Mouse (Mus musculus) effector memory CD4-positive, alpha-beta T cell, adult 7 months (primary cell): Measurements from ENCODE around the gene BC003965. TPM values are rescaled to one million over a fixed set of nuclear protein-coding genes. Genes with fewer than 3 reads are reported as not detected.

Source experiments
- polyA plus RNA-seq: library from polyadenylated mRNA; unstranded; fragments of 100-300 nt; shearing (Covaris generic); gene quantifications from one replicate; pipeline ENCODE4 v1.2.1, GENCODE M21; 2017

Gene BC003965
- 13.8 TPM for polyA plus RNA-seq

GRCm38 (mm10) chr17:25184129-25184691 lies at the start of gene BC003965:
Gene BC003965, plus strand, starts transcription at chr17:25184554.

GRCm38 (mm10) chr17:25162161-25162560 lies 22.2 kb upstream of the BC003965 start, which contains the start of gene Ccdc154:
Gene Ccdc154, plus strand, starts transcription at chr17:25162461.

GRCm38 (mm10) chr17:25175411-25175810 lies 8.9 kb upstream of the BC003965 start, which contains the start of gene Gm38655:
Gene Gm38655, minus strand, starts transcription at chr17:25175471.

GRCm38 (mm10) chr17:25188150-25189031 lies 4.0 kb downstream of the BC003965 start, which contains the start of gene Unkl:
Gene Unkl, plus strand, starts transcription at chr17:25188397.

Other genes starting within 250 kb of the BC003965 start
- gene Mapk8ip3, start 247.6 kb upstream of the BC003965 start, polyA plus RNA-seq: 50.7 TPM
- gene Jpt2, start 223.9 kb upstream of the BC003965 start, polyA plus RNA-seq: 23.0 TPM
- 10.3 TPM for gene Cramp1l, start 168.8 kb upstream of the BC003965 start, polyA plus RNA-seq
- 15.0 TPM for gene Ift140, start 168.5 kb upstream of the BC003965 start, polyA plus RNA-seq
- 0.29 TPM for gene Tmem204, start 101.0 kb upstream of the BC003965 start, polyA plus RNA-seq
- gene Telo2, start 68.6 kb upstream of the BC003965 start, polyA plus RNA-seq: 10.5 TPM
- 0.71 TPM for gene Ptx4, start 63.8 kb upstream of the BC003965 start, polyA plus RNA-seq
- gene Clcn7, start 51.2 kb upstream of the BC003965 start, polyA plus RNA-seq: 23.9 TPM
- gene Ccdc154, start 22.1 kb upstream of the BC003965 start, polyA plus RNA-seq: 0.26 TPM
- not detected for gene Gm38655, start 9.1 kb upstream of the BC003965 start, polyA plus RNA-seq
- 47.9 TPM for gene Unkl, start 3.8 kb downstream of the BC003965 start, polyA plus RNA-seq
- 155 TPM for gene Gnptg, start 55.6 kb downstream of the BC003965 start, polyA plus RNA-seq
- 41.2 TPM for gene Tsr3, start 55.6 kb downstream of the BC003965 start, polyA plus RNA-seq
- gene Baiap3, start 71.8 kb downstream of the BC003965 start, polyA plus RNA-seq: 230 TPM
- gene Ube2i, start 90.1 kb downstream of the BC003965 start, polyA plus RNA-seq: 654 TPM
- 0.94 TPM for gene Prss34, start 113.8 kb downstream of the BC003965 start, polyA plus RNA-seq
- not detected for gene Prss28, start 124.1 kb downstream of the BC003965 start, polyA plus RNA-seq
- gene Prss29, start 134.1 kb downstream of the BC003965 start, polyA plus RNA-seq: not detected
- 0.63 TPM for gene Tpsab1, start 161.0 kb downstream of the BC003965 start, polyA plus RNA-seq
- not detected for gene Tpsb2, start 181.8 kb downstream of the BC003965 start, polyA plus RNA-seq
- gene Tpsg1, start 184.7 kb downstream of the BC003965 start, polyA plus RNA-seq: not detected
- gene Cacna1h, start 249.2 kb downstream of the BC003965 start, polyA plus RNA-seq: not detected